Mouse (Mus musculus) lung, embryonic 14.5 days (tissue): Measurements from ENCODE around the gene Rc3h1. TPM values are rescaled to one million over a fixed set of nuclear protein-coding genes. Genes with fewer than 3 reads are reported as not detected.

Experiments
- ATAC-seq: fragments of 200-750 bp; cut with Nextera tagmentation; 2 replicates; pipeline ENCODE4 v1.8.0; 2017; ENCODE audit warnings: mild to moderate bottlenecking, moderate TSS enrichment, moderate library complexity; ENCODE audit not compliant: insufficient read depth
- DNase-seq: peaks from one replicate; pipeline ENCODE4 v3.0.0-alpha.2; 2015
- H3K27ac ChIP-seq: fragments of 300-500 bp; sonication (generic); 2 replicates; pipeline ENCODE4 v1.5.1; 2014; ENCODE audit warnings: low read depth, mild to moderate bottlenecking, moderate library complexity
- H3K27me3 ChIP-seq: fragments of 300-500 bp; sonication (generic); 2 replicates; pipeline ENCODE4 v1.6.1; 2014; ENCODE audit warnings: low read length, control low read depth; ENCODE audit not compliant: insufficient read depth
- H3K36me3 ChIP-seq: fragments of 300-500 bp; sonication (generic); 2 replicates; pipeline ENCODE4 v1.6.1; 2014; ENCODE audit warnings: control low read depth; ENCODE audit not compliant: insufficient read depth
- H3K4me1 ChIP-seq: fragments of 300-500 bp; sonication (generic); 2 replicates; pipeline ENCODE4 v1.6.1; 2014; ENCODE audit warnings: antibody characterized with exemption, control low read depth; ENCODE audit not compliant: insufficient read depth
- H3K4me2 ChIP-seq: fragments of 300-500 bp; sonication (generic); 2 replicates; pipeline ENCODE4 v1.6.1; 2014; ENCODE audit warnings: mild to moderate bottlenecking
- H3K4me3 ChIP-seq: fragments of 300-500 bp; sonication (generic); 2 replicates; pipeline ENCODE4 v1.5.1; 2014; ENCODE audit warnings: low read depth, low read length
- H3K9ac ChIP-seq: fragments of 300-500 bp; sonication (generic); 2 replicates; pipeline ENCODE4 v1.6.1; 2014
- H3K9me3 ChIP-seq: fragments of 300-500 bp; sonication (generic); 2 replicates; pipeline ENCODE4 v1.6.1; 2016; ENCODE audit warnings: low read depth, low read length, control low read depth
- CTCF ChIP-seq: IDR thresholded peaks from 2 replicates; pipeline ENCODE4 v1.5.1; 2016; ENCODE audit warnings: antibody characterized with exemption, low read depth
- WGBS: fragments of 180-500 bp; shearing (Covaris S2); extraction: QIAGEN DNeasy Blood & Tissue Kit; methylation state at CpG from one replicate; pipeline ENCODE4 v1.1.7; 2014; 5-methylcytosine and 5-hydroxymethylcytosine counted together
- polyA plus RNA-seq: library from polyadenylated mRNA; unstranded; fragments of >200 nt; fragmentation: Nextera tagmentation; extraction: Ambion mirVana; gene quantifications from 2 replicates; pipeline ENCODE4 v1.2.1, GENCODE M21; 2014

Rc3h1 gene
- polyA plus RNA-seq, 1 experiment from 2014 or later, result 11.4 TPM

- peak; percentile 71 for DNase-seq
- no peaks in the 10 kb centered on the region for H3K4me1 ChIP-seq
- under 1% methylated on average over 60 of the region's 67 CpGs for WGBS
- peak overlapping the region; percentile 72 for H3K4me2 ChIP-seq
- no peaks in the 10 kb centered on the region for H3K27me3 ChIP-seq
- H3K36me3 ChIP-seq, result no peaks in the 10 kb centered on the region
- H3K4me3 ChIP-seq, result peak overlapping the region; percentile 94
- H3K27ac ChIP-seq, result peak overlapping the region; percentile 93
- peak overlapping the region; percentile 92 for H3K9ac ChIP-seq
- H3K9me3 ChIP-seq, result no peaks in the 10 kb centered on the region
- TF ChIP-seq CTCF, result no peak
- peak; percentile 80 for ATAC-seq
Measured at GRCm38 (mm10) chr1:160906558-160907481, 602 bp downstream of the Rc3h1 start.

- Histone ChIP-seq H3K4me2 (no peak overlapping the region), H3K27ac (no peak overlapping the region), H3K4me1 (no peaks in the 10 kb centered on the region), H3K4me3 (no peak overlapping the region), H3K27me3 (no peaks in the 10 kb centered on the region), H3K9ac (no peak overlapping the region), H3K36me3 (no peaks in the 10 kb centered on the region), H3K9me3 (no peaks in the 10 kb centered on the region)
- ATAC-seq (no peak), DNase-seq (no peak)
- TF ChIP-seq CTCF, result no peak
- WGBS, result 86% methylated on average over 1 of the region's 1 CpGs
Measured at GRCm38 (mm10) chr1:160910176-160910575, 4.0 kb downstream of the Rc3h1 start.

GRCm38 (mm10) chr1:160910812-160911211 lies 4.6 kb downstream of the Rc3h1 start:
- Histone ChIP-seq H3K4me3 (no peak overlapping the region), H3K9me3 (no peaks in the 10 kb centered on the region), H3K4me1 (no peaks in the 10 kb centered on the region), H3K4me2 (no peak overlapping the region), H3K9ac (no peak overlapping the region), H3K27me3 (no peaks in the 10 kb centered on the region), H3K36me3 (no peaks in the 10 kb centered on the region), H3K27ac (no peak overlapping the region)
- no peak for ATAC-seq
- no peak for TF ChIP-seq CTCF
- DNase-seq, result no peak
- WGBS, result 88% methylated on average over 1 of the region's 1 CpGs

GRCm38 (mm10) chr1:160919383-160919782 lies 13.2 kb downstream of the Rc3h1 start:
- H3K4me3 ChIP-seq, result no peak overlapping the region
- no peaks in the 10 kb centered on the region for H3K4me1 ChIP-seq
- no peak overlapping the region for H3K27ac ChIP-seq
- TF ChIP-seq CTCF, result no peak
- H3K9ac ChIP-seq, result no peak overlapping the region
- no peaks in the 10 kb centered on the region for H3K36me3 ChIP-seq
- H3K9me3 ChIP-seq, result no peaks in the 10 kb centered on the region
- DNase-seq (no peak), ATAC-seq (no peak)
- no peaks in the 10 kb centered on the region for H3K27me3 ChIP-seq
- H3K4me2 ChIP-seq, result no peak overlapping the region
- 91% methylated on average over 1 of the region's 1 CpGs for WGBS

- Histone ChIP-seq H3K27me3 (no peaks in the 10 kb centered on the region), H3K9ac (no peak overlapping the region), H3K4me1 (no peaks in the 10 kb centered on the region), H3K4me2 (no peak overlapping the region), H3K9me3 (no peaks in the 10 kb centered on the region), H3K27ac (no peak overlapping the region), H3K36me3 (no peaks in the 10 kb centered on the region), H3K4me3 (no peak overlapping the region)
- WGBS, result 95% methylated on average over 1 of the region's 1 CpGs
- TF ChIP-seq CTCF, result 0 out of 2 replicates have a peak, but pooled peaks have one; percentile 9
- ATAC-seq (no peak), DNase-seq (no peak)
Measured at GRCm38 (mm10) chr1:160921938-160922337, 15.7 kb downstream of the Rc3h1 start.

- Histone ChIP-seq H3K9ac (no peak overlapping the region), H3K4me1 (no peaks in the 10 kb centered on the region), H3K36me3 (peaks cover 27% of the 10 kb centered on the region), H3K27ac (no peak overlapping the region), H3K4me3 (no peak overlapping the region), H3K9me3 (no peaks in the 10 kb centered on the region), H3K4me2 (no peak overlapping the region), H3K27me3 (no peaks in the 10 kb centered on the region)
- ATAC-seq (no peak), DNase-seq (no peak)
- TF ChIP-seq CTCF, result no peak
Measured at GRCm38 (mm10) chr1:160931320-160931719, 25.1 kb downstream of the Rc3h1 start.

- H3K27ac ChIP-seq, result no peak overlapping the region
- ATAC-seq (peak; percentile 68; the same call in 1 of the 2 replicates), DNase-seq (peak; percentile 79)
- H3K4me3 ChIP-seq, result no peak overlapping the region
- no peaks in the 10 kb centered on the region for H3K27me3 ChIP-seq
- H3K4me1 ChIP-seq, result no peaks in the 10 kb centered on the region
- TF ChIP-seq CTCF, result peak; percentile 67
- no peak overlapping the region for H3K9ac ChIP-seq
- 62% methylated on average over 4 of the region's 4 CpGs for WGBS
- no peak overlapping the region for H3K4me2 ChIP-seq
- no peaks in the 10 kb centered on the region for H3K9me3 ChIP-seq
- H3K36me3 ChIP-seq, result peaks cover 47% of the 10 kb centered on the region
Measured at GRCm38 (mm10) chr1:160933896-160934482, 27.8 kb downstream of the Rc3h1 start.
